Mouse (Mus musculus): ENCODE data around the gene Sdhaf4. TPM values are rescaled to one million over a fixed set of nuclear protein-coding genes. Genes with fewer than 3 reads are reported as not detected.
"Not testable (repeated sequence)": the region's sequence is repeated elsewhere in the genome, so short reads cannot be mapped to it uniquely, and the experiment has no call there.

The Sdhaf4 gene
- total and polyA plus RNA-seq, 2 experiments from 2014 or later: 16.1 to 127 TPM

DNA sequence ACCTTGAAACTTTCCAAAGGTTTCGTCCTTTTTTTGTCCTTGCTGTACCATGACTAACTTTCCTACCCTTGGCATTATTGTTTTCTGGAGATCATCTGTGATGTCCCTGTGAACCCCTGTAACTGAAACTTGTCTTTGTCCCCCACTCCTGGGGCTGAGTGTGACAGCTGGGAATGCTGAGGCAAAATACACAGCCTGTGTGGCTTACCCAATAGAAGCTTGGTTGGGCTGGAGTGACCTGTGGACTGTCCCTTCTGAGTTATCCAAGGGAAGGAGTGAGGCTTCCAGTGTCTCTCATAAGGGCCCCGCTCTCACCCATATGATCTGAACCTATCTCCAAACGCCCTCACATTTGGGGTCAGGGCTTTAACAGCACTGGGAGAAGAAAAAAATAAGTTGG, 8.0 kb downstream of the Sdhaf4 start:
- WGBS: 85% methylated on average over 3 of the region's 3 CpGs
- Histone ChIP-seq H3K4me3 (ENCODE audit: low read depth, low read length) (no peak overlapping the region), H3K27me3 (ENCODE audit: control insufficient read depth, insufficient read depth, low read length) (no peaks in the 10 kb centered on the region), H3K27ac (ENCODE audit: low read depth) (no peak overlapping the region), H3K9me3 (replicated peaks; ENCODE audit: control insufficient read depth, low read length) (no peaks in the 10 kb centered on the region), H3K9ac (replicated peaks; ENCODE audit: low read depth, low read length) (no peak overlapping the region), H3K4me1 (ENCODE audit: control insufficient read depth, insufficient read depth) (no peaks in the 10 kb centered on the region), H3K4me2 (ENCODE audit: low read depth, low read length) (no peak overlapping the region), H3K36me3 (replicated peaks; ENCODE audit: control insufficient read depth, insufficient read depth, low read length) (peaks cover 57% of the 10 kb centered on the region)
- DNase-seq (ENCODE audit: low spot score): no peak
- ATAC-seq (ENCODE audit: insufficient read depth, low read depth): no peak
- no peak for TF ChIP-seq EP300 (IDR thresholded peaks at IDR 0.05; ENCODE audit: low read depth)
- TF ChIP-seq CTCF (IDR thresholded peaks at IDR 0.05; ENCODE audit: low read depth): no peak

DNA sequence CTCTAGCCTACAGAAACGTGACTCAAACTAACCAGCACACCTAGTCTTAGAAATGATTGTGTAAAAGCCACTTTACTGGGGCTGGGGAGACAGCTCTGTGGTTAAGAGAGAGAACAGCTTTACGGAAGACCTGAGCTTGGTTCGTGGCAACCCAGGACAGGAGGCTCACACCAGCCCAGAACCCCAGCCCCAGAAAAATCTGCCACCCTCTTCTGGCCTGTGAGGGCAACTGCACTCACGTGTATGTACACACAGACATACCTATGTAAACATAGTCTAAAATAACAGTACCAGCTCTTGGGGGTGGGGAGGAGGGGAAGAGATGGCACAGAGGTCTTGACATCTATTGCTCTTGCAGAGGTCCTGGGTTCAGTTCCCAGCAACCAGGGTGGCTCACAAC, 10.0 kb downstream of the Sdhaf4 start:
- TF ChIP-seq CTCF (IDR thresholded peaks at IDR 0.05; ENCODE audit: low read depth): no peak
- no peak for TF ChIP-seq EP300 (IDR thresholded peaks at IDR 0.05; ENCODE audit: low read depth)
- Histone ChIP-seq H3K27me3 (ENCODE audit: control insufficient read depth, insufficient read depth, low read length) (no peaks in the 10 kb centered on the region), H3K27ac (ENCODE audit: low read depth) (no peak overlapping the region), H3K4me2 (ENCODE audit: low read depth, low read length) (no peak overlapping the region), H3K36me3 (replicated peaks; ENCODE audit: control insufficient read depth, insufficient read depth, low read length) (peaks cover 40% of the 10 kb centered on the region), H3K4me3 (ENCODE audit: low read depth, low read length) (no peak overlapping the region), H3K9ac (replicated peaks; ENCODE audit: low read depth, low read length) (no peak overlapping the region), H3K9me3 (replicated peaks; ENCODE audit: control insufficient read depth, low read length) (no peaks in the 10 kb centered on the region), H3K4me1 (ENCODE audit: control insufficient read depth, insufficient read depth) (no peaks in the 10 kb centered on the region)
- DNase-seq (ENCODE audit: low spot score): no peak
- ATAC-seq (ENCODE audit: insufficient read depth, low read depth): no peak
- 88% methylated on average over 4 of the region's 4 CpGs for WGBS

DNA sequence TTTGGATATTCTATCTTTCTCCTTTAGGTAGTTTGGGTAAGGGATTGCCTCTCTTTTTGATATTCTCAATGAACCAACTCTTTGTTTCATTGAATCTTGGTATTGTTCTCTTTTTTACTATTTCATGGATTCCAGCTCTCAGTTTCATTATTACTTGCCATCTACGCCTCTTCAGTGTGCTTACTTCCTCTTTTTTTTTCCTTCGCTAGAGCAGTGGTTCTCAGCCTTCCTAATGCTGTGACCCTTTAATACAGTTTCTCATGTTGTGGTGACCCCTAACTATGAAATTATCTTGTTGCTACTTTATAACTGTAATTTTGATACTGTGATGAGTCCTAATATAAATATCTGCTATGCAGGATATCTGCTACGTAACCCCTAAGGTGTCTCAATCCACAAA, 22.3 kb downstream of the Sdhaf4 start:
- 85% methylated on average over 3 of the region's 3 CpGs for WGBS
- H3K4me1 ChIP-seq (ENCODE audit: control insufficient read depth, insufficient read depth): no peaks in the 10 kb centered on the region
- no peak for ATAC-seq (ENCODE audit: insufficient read depth, low read depth)

DNA sequence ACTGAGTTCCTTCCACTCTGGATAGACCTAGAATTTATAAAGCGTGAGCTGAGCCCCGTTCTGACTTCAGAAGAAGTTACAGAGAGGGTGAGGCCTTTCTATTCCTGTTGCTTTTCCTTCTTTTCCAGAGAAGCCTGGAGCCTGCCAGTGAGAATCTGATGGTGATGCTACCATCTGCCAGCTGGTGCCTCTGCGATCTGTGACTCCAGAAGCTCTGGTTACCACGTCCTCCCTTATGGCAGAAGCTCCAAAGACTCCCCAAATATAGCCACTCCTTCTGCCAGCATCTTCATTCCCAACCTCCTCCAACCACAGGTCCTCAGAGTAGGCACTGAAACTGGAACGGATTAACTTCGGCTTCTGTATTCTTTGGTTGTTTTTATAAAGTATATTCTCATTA, 27.2 kb downstream of the Sdhaf4 start:
- Histone ChIP-seq H3K27me3 (ENCODE audit: control insufficient read depth, insufficient read depth, low read length) (no peaks in the 10 kb centered on the region), H3K27ac (ENCODE audit: low read depth) (no peak overlapping the region), H3K9ac (replicated peaks; ENCODE audit: low read depth, low read length) (no peak overlapping the region), H3K4me3 (ENCODE audit: low read depth, low read length) (no peak overlapping the region), H3K4me1 (ENCODE audit: control insufficient read depth, insufficient read depth) (no peaks in the 10 kb centered on the region), H3K4me2 (ENCODE audit: low read depth, low read length) (no peak overlapping the region), H3K9me3 (replicated peaks; ENCODE audit: control insufficient read depth, low read length) (no peaks in the 10 kb centered on the region), H3K36me3 (replicated peaks; ENCODE audit: control insufficient read depth, insufficient read depth, low read length) (no peaks in the 10 kb centered on the region)
- ATAC-seq (ENCODE audit: insufficient read depth, low read depth) (no peak), DNase-seq (ENCODE audit: low spot score) (no peak)
- no peak for TF ChIP-seq CTCF (IDR thresholded peaks at IDR 0.05; ENCODE audit: low read depth)
- no peak for TF ChIP-seq EP300 (IDR thresholded peaks at IDR 0.05; ENCODE audit: low read depth)
- WGBS: 75% methylated on average over 6 of the region's 6 CpGs

More for the DNA sequence above, 22.3 kb downstream of the Sdhaf4 start:
- Histone ChIP-seq H3K4me3 (ENCODE audit: low read depth, low read length) (no peak overlapping the region), H3K4me2 (ENCODE audit: low read depth, low read length) (no peak overlapping the region), H3K9ac (replicated peaks; ENCODE audit: low read depth, low read length) (no peak overlapping the region), H3K27me3 (ENCODE audit: control insufficient read depth, insufficient read depth, low read length) (no peaks in the 10 kb centered on the region), H3K36me3 (replicated peaks; ENCODE audit: control insufficient read depth, insufficient read depth, low read length) (no peaks in the 10 kb centered on the region), H3K27ac (ENCODE audit: low read depth) (no peak overlapping the region), H3K9me3 (replicated peaks; ENCODE audit: control insufficient read depth, low read length) (no peaks in the 10 kb centered on the region)
- no peak for DNase-seq (ENCODE audit: low spot score)
- TF ChIP-seq EP300 (IDR thresholded peaks at IDR 0.05; ENCODE audit: low read depth) (no peak), CTCF (IDR thresholded peaks at IDR 0.05; ENCODE audit: low read depth) (no peak)

DNA sequence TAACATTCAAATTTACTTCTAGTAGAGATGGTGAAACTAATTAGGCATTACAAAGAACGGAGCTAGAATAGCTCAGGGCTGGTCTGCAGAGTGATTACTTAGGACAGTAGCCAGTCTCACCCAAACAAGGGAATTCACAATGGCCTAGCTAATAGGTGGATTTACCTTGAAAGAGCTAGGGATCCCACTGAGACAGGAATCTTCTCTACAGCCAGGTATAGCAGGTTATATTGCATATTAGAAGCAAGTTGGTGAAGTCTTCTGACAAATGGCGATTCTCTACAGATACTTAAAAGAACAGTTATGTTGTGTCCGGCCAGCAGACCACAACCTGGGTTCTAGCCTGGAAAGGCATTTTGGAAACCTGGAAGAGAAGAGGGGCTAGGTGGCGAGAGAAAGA, 34.3 kb downstream of the Sdhaf4 start:
- not testable (repeated sequence) for H3K27me3 ChIP-seq (ENCODE audit: control insufficient read depth, insufficient read depth, low read length); H3K4me2 ChIP-seq (ENCODE audit: low read depth, low read length); DNase-seq (ENCODE audit: low spot score); H3K9ac ChIP-seq (replicated peaks; ENCODE audit: low read depth, low read length); ATAC-seq (ENCODE audit: insufficient read depth, low read depth); H3K36me3 ChIP-seq (replicated peaks; ENCODE audit: control insufficient read depth, insufficient read depth, low read length); H3K27ac ChIP-seq (ENCODE audit: low read depth); H3K9me3 ChIP-seq (replicated peaks; ENCODE audit: control insufficient read depth, low read length); H3K4me3 ChIP-seq (ENCODE audit: low read depth, low read length); H3K4me1 ChIP-seq (ENCODE audit: control insufficient read depth, insufficient read depth)
- 76% methylated on average over 3 of the region's 4 CpGs for WGBS

DNA sequence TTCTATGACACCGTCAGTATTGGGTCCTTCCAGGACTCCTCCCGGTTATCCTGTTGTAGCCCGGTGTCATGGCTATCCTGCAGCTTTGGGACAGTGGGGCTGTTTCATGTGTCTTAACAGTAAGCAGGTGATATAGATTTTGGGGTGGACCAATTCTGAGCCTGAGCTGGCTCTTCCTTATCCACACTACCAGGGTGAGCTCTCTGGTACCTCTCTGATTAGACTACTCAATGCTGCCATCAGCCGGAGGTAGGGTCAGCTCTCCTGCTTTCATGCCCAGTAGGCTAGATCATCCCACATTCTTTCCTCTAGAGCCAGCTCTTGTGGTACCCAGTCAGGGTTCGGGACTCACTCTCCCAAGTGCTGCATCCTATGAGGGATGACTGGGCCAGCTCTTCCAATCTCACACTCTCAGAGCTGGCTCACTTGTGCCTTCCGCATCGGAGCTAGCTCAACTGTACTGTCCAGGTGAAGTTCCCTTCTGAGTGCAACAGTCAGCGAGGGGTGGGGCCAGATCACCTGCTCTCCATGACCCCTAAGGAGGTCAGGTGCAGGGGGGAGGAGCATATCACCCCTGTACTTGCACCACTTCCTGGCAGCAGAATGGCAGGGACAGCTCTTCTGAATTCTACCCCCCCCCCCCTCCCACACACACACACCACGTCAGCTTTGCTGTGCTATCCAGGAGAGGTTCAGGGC, 37.3 kb downstream of the Sdhaf4 start:
- Histone ChIP-seq H3K9me3 (replicated peaks; ENCODE audit: control insufficient read depth, low read length) (no peaks in the 10 kb centered on the region), H3K4me2 (ENCODE audit: low read depth, low read length) (no peak overlapping the region), H3K27ac (ENCODE audit: low read depth) (no peak overlapping the region), H3K4me1 (ENCODE audit: control insufficient read depth, insufficient read depth) (0 out of 2 replicates have a peak, but pooled peaks cover 3% of the 10 kb centered on the region), H3K27me3 (ENCODE audit: control insufficient read depth, insufficient read depth, low read length) (no peaks in the 10 kb centered on the region), H3K4me3 (ENCODE audit: low read depth, low read length) (no peak overlapping the region), H3K36me3 (replicated peaks; ENCODE audit: control insufficient read depth, insufficient read depth, low read length) (no peaks in the 10 kb centered on the region), H3K9ac (replicated peaks; ENCODE audit: low read depth, low read length) (no peak overlapping the region)
- 82% methylated on average over 9 of the region's 9 CpGs for WGBS
- no peak for DNase-seq (ENCODE audit: low spot score)
- ATAC-seq (ENCODE audit: insufficient read depth, low read depth): no peak
- no peak for TF ChIP-seq CTCF (IDR thresholded peaks at IDR 0.05; ENCODE audit: low read depth)
- no peak for TF ChIP-seq EP300 (IDR thresholded peaks at IDR 0.05; ENCODE audit: low read depth)
